Mouse (Mus musculus): ENCODE data around the gene Mcrip1.
"Not testable (repeated sequence)": the region's sequence is repeated elsewhere in the genome, so short reads cannot be mapped to it uniquely, and the experiment has no call there.

Gene Mcrip1

GRCm38 (mm10) chr11:120549168-120549945, at the start of gene Mcrip1:
Gene Mcrip1, minus strand, starts transcription at chr11:120549727.
- peak; percentile 98 for DNase-seq

- no peak for DNase-seq
Measured at GRCm38 (mm10) chr11:120598990-120599549, 49.5 kb upstream of the Mcrip1 start.

GRCm38 (mm10) chr11:120598283-120598989, 48.9 kb upstream of the Mcrip1 start, which contains the start of the genes Alyref and Anapc11:
Gene Alyref, minus strand, starts transcription at chr11:120598365.
Gene Anapc11, plus strand, starts transcription at chr11:120598421.
- DNase-seq = peak; percentile 97

GRCm38 (mm10) chr11:120597240-120598235, 48.0 kb upstream of the Mcrip1 start:
- DNase-seq = peak; percentile 50

- DNase-seq = no peak
Measured at GRCm38 (mm10) chr11:120588531-120588930, 39.0 kb upstream of the Mcrip1 start.

GRCm38 (mm10) chr11:120583937-120584336, 34.4 kb upstream of the Mcrip1 start:
- no peak for DNase-seq

GRCm38 (mm10) chr11:120582982-120583293, 33.4 kb upstream of the Mcrip1 start:
- not testable (repeated sequence) for DNase-seq

- peak; percentile 66 for DNase-seq
Measured at GRCm38 (mm10) chr11:120582268-120582981, 32.9 kb upstream of the Mcrip1 start.

GRCm38 (mm10) chr11:120581490-120582267, 32.2 kb upstream of the Mcrip1 start, which contains the start of gene Arhgdia:
Gene Arhgdia, minus strand, starts transcription at chr11:120581624.
- peak; percentile 91 for DNase-seq

GRCm38 (mm10) chr11:120580871-120581331, 31.4 kb upstream of the Mcrip1 start:
- peak; percentile 58 for DNase-seq

- peak; percentile 42 for DNase-seq
Measured at GRCm38 (mm10) chr11:120580190-120580589, 30.7 kb upstream of the Mcrip1 start.

- peak; percentile 88 for DNase-seq
Measured at GRCm38 (mm10) chr11:120579316-120580107, 30.0 kb upstream of the Mcrip1 start.

- DNase-seq = peak; percentile 23
Measured at GRCm38 (mm10) chr11:120578694-120579243, 29.2 kb upstream of the Mcrip1 start.

GRCm38 (mm10) chr11:120578024-120578693, 28.6 kb upstream of the Mcrip1 start:
- peak; percentile 18 for DNase-seq

GRCm38 (mm10) chr11:120577211-120578023, 27.9 kb upstream of the Mcrip1 start:
- DNase-seq = peak; percentile 30

- DNase-seq = no peak
Measured at GRCm38 (mm10) chr11:120576365-120576981, 26.9 kb upstream of the Mcrip1 start.

- DNase-seq = no peak
Measured at GRCm38 (mm10) chr11:120575940-120576339, 26.4 kb upstream of the Mcrip1 start.

- DNase-seq = no peak
Measured at GRCm38 (mm10) chr11:120575046-120575445, 25.5 kb upstream of the Mcrip1 start.
